Mouse (Mus musculus) spleen, adult 2 months (tissue): Measurements from ENCODE around the gene Serinc5.

Source experiments
- CTCF ChIP-seq: fragments of 200-500 bp; IDR thresholded peaks from 2 replicates; pipeline ENCODE4 v1.5.1; 2011; ENCODE audit warnings: mild to moderate bottlenecking, inconsistent platforms; ENCODE audit not compliant: insufficient read depth, insufficient read length, insufficient replicate concordance; ENCODE audit errors: extremely low read depth
- POLR2A ChIP-seq: fragments of 200-500 bp; IDR thresholded peaks from 2 replicates; pipeline ENCODE4 v1.6.1; 2011; ENCODE audit warnings: low read depth, low read length, inconsistent platforms

GRCm38 (mm10) chr13:92649111-92649510 lies 38.2 kb downstream of the Serinc5 start:
- TF ChIP-seq POLR2A (no peak), CTCF (no peak)
